Mouse (Mus musculus): Measurements from ENCODE around the gene Adamts17. TPM values are rescaled to one million over a fixed set of nuclear protein-coding genes. Genes with fewer than 3 reads are reported as not detected.

The Adamts17 gene
- polyA plus RNA-seq, 1 experiment from 2014 or later, result 3.3 TPM

- ATAC-seq, result no peak
- 83% methylated on average over 8 of the region's 8 CpGs for WGBS
- no peak overlapping the region for H3K27ac ChIP-seq (ENCODE audit: low read depth, low read length)
- H3K4me2 ChIP-seq (ENCODE audit: low read length), result no peak overlapping the region
- H3K27me3 ChIP-seq (replicated peaks; ENCODE audit: control insufficient read depth, insufficient read depth, low read length), result no peaks in the 10 kb centered on the region
- peaks cover 6% of the 10 kb centered on the region; the same call in 1 of the 2 replicates for H3K4me1 ChIP-seq (ENCODE audit: control insufficient read depth, insufficient read depth, low read depth, low read length)
- no peaks in the 10 kb centered on the region for H3K9me3 ChIP-seq (ENCODE audit: control insufficient read depth, low read length)
- no peak overlapping the region for H3K4me3 ChIP-seq (ENCODE audit: low read length)
- H3K9ac ChIP-seq (ENCODE audit: low read depth, low read length), result no peak overlapping the region
- no peaks in the 10 kb centered on the region for H3K36me3 ChIP-seq (ENCODE audit: control insufficient read depth, insufficient read depth, low read length)
Measured at GRCm38 (mm10) chr7:66954073-66954472, 114.5 kb downstream of the Adamts17 start.

- Histone ChIP-seq H3K9ac (ENCODE audit: low read depth, low read length) (no peak overlapping the region), H3K36me3 (ENCODE audit: control insufficient read depth, insufficient read depth, low read length) (no peaks in the 10 kb centered on the region), H3K4me1 (ENCODE audit: control insufficient read depth, insufficient read depth, low read depth, low read length) (peaks cover 6% of the 10 kb centered on the region; the same call in 1 of the 2 replicates), H3K27ac (ENCODE audit: low read depth, low read length) (no peak overlapping the region), H3K4me2 (ENCODE audit: low read length) (no peak overlapping the region), H3K27me3 (replicated peaks; ENCODE audit: control insufficient read depth, insufficient read depth, low read length) (no peaks in the 10 kb centered on the region), H3K4me3 (ENCODE audit: low read length) (no peak overlapping the region), H3K9me3 (ENCODE audit: control insufficient read depth, low read length) (no peaks in the 10 kb centered on the region)
- 83% methylated on average over 5 of the region's 5 CpGs for WGBS
- ATAC-seq, result no peak
Measured at GRCm38 (mm10) chr7:66954723-66955122, 115.2 kb downstream of the Adamts17 start.

DNA sequence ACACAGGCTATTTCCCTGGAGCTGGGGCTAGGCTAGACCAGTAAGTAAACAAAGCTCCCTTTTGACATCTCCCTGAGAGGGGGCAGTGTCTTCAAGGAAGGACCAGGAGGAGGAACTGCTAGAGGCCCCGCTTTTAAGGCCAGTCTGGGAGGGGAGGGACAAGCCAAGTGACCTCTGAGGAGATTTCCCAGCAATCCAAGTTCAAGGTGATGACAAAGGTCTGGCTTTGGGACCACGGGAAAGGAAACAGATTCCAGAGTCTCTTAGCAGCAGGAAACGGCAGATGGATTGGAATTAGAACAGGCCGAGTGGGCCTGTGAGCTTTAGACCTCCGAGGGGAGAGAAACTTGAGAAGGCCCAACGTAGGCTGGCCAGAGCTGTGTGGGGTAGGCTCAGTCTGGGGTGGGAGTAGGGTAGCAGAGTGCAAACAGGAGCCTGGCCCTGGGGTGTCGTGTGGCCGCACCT lies 116.0 kb downstream of the Adamts17 start:
- Histone ChIP-seq H3K4me1 (ENCODE audit: control insufficient read depth, insufficient read depth, low read depth, low read length) (peaks cover 6% of the 10 kb centered on the region; the same call in 1 of the 2 replicates), H3K4me3 (ENCODE audit: low read length) (no peak overlapping the region), H3K9ac (ENCODE audit: low read depth, low read length) (no peak overlapping the region), H3K4me2 (ENCODE audit: low read length) (no peak overlapping the region), H3K27ac (ENCODE audit: low read depth, low read length) (peak overlapping the region; percentile 31; the same call in 1 of the 2 replicates), H3K27me3 (replicated peaks; ENCODE audit: control insufficient read depth, insufficient read depth, low read length) (no peaks in the 10 kb centered on the region), H3K9me3 (ENCODE audit: control insufficient read depth, low read length) (no peaks in the 10 kb centered on the region), H3K36me3 (ENCODE audit: control insufficient read depth, insufficient read depth, low read length) (no peaks in the 10 kb centered on the region)
- 53% methylated on average over 8 of the region's 8 CpGs for WGBS
- ATAC-seq, result peak; percentile 58; the same call in 1 of the 2 replicates

- Histone ChIP-seq H3K27ac (ENCODE audit: low read depth, low read length) (peak overlapping the region; percentile 31; the same call in 1 of the 2 replicates), H3K4me3 (ENCODE audit: low read length) (no peak overlapping the region), H3K4me1 (ENCODE audit: control insufficient read depth, insufficient read depth, low read depth, low read length) (peaks cover 6% of the 10 kb centered on the region; the same call in 1 of the 2 replicates), H3K9me3 (ENCODE audit: control insufficient read depth, low read length) (no peaks in the 10 kb centered on the region), H3K36me3 (ENCODE audit: control insufficient read depth, insufficient read depth, low read length) (no peaks in the 10 kb centered on the region), H3K9ac (ENCODE audit: low read depth, low read length) (no peak overlapping the region), H3K27me3 (replicated peaks; ENCODE audit: control insufficient read depth, insufficient read depth, low read length) (no peaks in the 10 kb centered on the region), H3K4me2 (ENCODE audit: low read length) (no peak overlapping the region)
- peak; percentile 79 for ATAC-seq
- WGBS, result 54% methylated on average over 2 of the region's 2 CpGs
Measured at GRCm38 (mm10) chr7:66955978-66956377, 116.4 kb downstream of the Adamts17 start.

- Histone ChIP-seq H3K9me3 (ENCODE audit: control insufficient read depth, low read length) (no peaks in the 10 kb centered on the region), H3K4me1 (ENCODE audit: control insufficient read depth, insufficient read depth, low read depth, low read length) (peaks cover 6% of the 10 kb centered on the region; the same call in 1 of the 2 replicates), H3K36me3 (ENCODE audit: control insufficient read depth, insufficient read depth, low read length) (no peaks in the 10 kb centered on the region), H3K27ac (ENCODE audit: low read depth, low read length) (no peak overlapping the region), H3K9ac (ENCODE audit: low read depth, low read length) (no peak overlapping the region), H3K27me3 (replicated peaks; ENCODE audit: control insufficient read depth, insufficient read depth, low read length) (no peaks in the 10 kb centered on the region), H3K4me3 (ENCODE audit: low read length) (no peak overlapping the region), H3K4me2 (ENCODE audit: low read length) (no peak overlapping the region)
- no peak for ATAC-seq
- WGBS, result 89% methylated on average over 7 of the region's 7 CpGs
Measured at GRCm38 (mm10) chr7:66957764-66958163, 118.2 kb downstream of the Adamts17 start.

DNA sequence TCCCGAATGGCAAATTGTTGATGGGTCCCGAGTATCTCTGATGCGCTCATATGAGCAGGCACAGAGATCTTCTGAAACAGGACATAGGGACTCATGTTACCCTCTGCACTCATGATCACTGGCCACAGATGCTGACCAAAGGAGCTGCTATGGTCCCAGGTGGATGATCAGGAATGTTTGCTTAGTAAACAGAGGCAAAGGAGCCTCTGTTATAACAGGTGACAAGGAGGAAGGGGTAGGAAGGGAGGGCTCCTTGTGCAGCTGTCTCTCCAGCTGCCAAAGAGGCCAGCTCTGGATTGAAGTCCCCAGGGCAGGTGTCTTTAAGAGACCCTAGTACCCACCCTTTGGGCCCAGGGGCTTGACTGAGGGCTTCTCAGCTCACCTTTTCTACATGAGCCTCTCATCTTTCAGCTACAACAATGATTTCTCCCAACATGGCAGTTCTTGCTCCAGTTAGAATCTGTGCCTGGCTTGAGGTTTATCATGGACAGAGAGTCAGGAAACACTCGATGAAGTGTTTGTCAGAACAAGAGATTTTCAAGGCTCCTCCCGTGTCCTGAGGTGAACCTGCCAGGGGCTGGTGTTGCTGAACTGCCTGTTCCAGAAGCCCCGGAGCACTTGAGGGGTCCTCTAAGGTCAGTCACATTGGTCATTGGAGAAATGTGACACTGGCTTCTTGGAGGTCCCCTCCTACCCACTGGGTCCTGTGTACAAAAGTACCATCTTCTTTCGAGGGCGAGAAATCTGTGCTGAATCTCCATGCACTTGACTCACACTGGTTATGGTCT lies 120.9 kb downstream of the Adamts17 start:
- H3K4me2 ChIP-seq (ENCODE audit: low read length), result no peak overlapping the region
- 91% methylated on average over 8 of the region's 8 CpGs for WGBS
- H3K4me3 ChIP-seq (ENCODE audit: low read length), result no peak overlapping the region
- H3K9ac ChIP-seq (ENCODE audit: low read depth, low read length), result no peak overlapping the region
- H3K4me1 ChIP-seq (ENCODE audit: control insufficient read depth, insufficient read depth, low read depth, low read length), result peaks cover 6% of the 10 kb centered on the region; the same call in 1 of the 2 replicates
- no peak for ATAC-seq
- no peaks in the 10 kb centered on the region for H3K9me3 ChIP-seq (ENCODE audit: control insufficient read depth, low read length)
- no peak overlapping the region for H3K27ac ChIP-seq (ENCODE audit: low read depth, low read length)
- H3K27me3 ChIP-seq (replicated peaks; ENCODE audit: control insufficient read depth, insufficient read depth, low read length), result no peaks in the 10 kb centered on the region
- H3K36me3 ChIP-seq (ENCODE audit: control insufficient read depth, insufficient read depth, low read length), result no peaks in the 10 kb centered on the region

GRCm38 (mm10) chr7:66962736-66963135 lies 123.2 kb downstream of the Adamts17 start:
- no peak overlapping the region for H3K9ac ChIP-seq (ENCODE audit: low read depth, low read length)
- WGBS, result 86% methylated on average over 10 of the region's 10 CpGs
- no peaks in the 10 kb centered on the region for H3K36me3 ChIP-seq (ENCODE audit: control insufficient read depth, insufficient read depth, low read length)

GRCm38 (mm10) chr7:66963541-66963940 lies 124.0 kb downstream of the Adamts17 start:
- no peaks in the 10 kb centered on the region for H3K9me3 ChIP-seq (ENCODE audit: control insufficient read depth, low read length)
- 79% methylated on average over 8 of the region's 8 CpGs for WGBS
- no peak overlapping the region for H3K4me2 ChIP-seq (ENCODE audit: low read length)
- no peaks in the 10 kb centered on the region for H3K36me3 ChIP-seq (ENCODE audit: control insufficient read depth, insufficient read depth, low read length)
- no peak overlapping the region for H3K27ac ChIP-seq (ENCODE audit: low read depth, low read length)
- H3K4me1 ChIP-seq (ENCODE audit: control insufficient read depth, insufficient read depth, low read depth, low read length), result peaks cover 13% of the 10 kb centered on the region
- no peak for ATAC-seq
- no peaks in the 10 kb centered on the region for H3K27me3 ChIP-seq (replicated peaks; ENCODE audit: control insufficient read depth, insufficient read depth, low read length)
- no peak overlapping the region for H3K9ac ChIP-seq (ENCODE audit: low read depth, low read length)
- no peak overlapping the region for H3K4me3 ChIP-seq (ENCODE audit: low read length)

More at GRCm38 (mm10) chr7:66962736-66963135, 123.2 kb downstream of the Adamts17 start:
- Histone ChIP-seq H3K4me3 (ENCODE audit: low read length) (no peak overlapping the region), H3K9me3 (ENCODE audit: control insufficient read depth, low read length) (no peaks in the 10 kb centered on the region), H3K27ac (ENCODE audit: low read depth, low read length) (no peak overlapping the region), H3K4me2 (ENCODE audit: low read length) (no peak overlapping the region), H3K4me1 (ENCODE audit: control insufficient read depth, insufficient read depth, low read depth, low read length) (peaks cover 12% of the 10 kb centered on the region), H3K27me3 (replicated peaks; ENCODE audit: control insufficient read depth, insufficient read depth, low read length) (no peaks in the 10 kb centered on the region)
- no peak for ATAC-seq

GRCm38 (mm10) chr7:66966541-66967205 lies 127.1 kb downstream of the Adamts17 start:
- Histone ChIP-seq H3K9me3 (ENCODE audit: control insufficient read depth, low read length) (no peaks in the 10 kb centered on the region), H3K4me3 (ENCODE audit: low read length) (no peak overlapping the region), H3K4me2 (ENCODE audit: low read length) (no peak overlapping the region), H3K27ac (ENCODE audit: low read depth, low read length) (peak overlapping the region; percentile 64), H3K4me1 (ENCODE audit: control insufficient read depth, insufficient read depth, low read depth, low read length) (peaks cover 13% of the 10 kb centered on the region), H3K27me3 (replicated peaks; ENCODE audit: control insufficient read depth, insufficient read depth, low read length) (no peaks in the 10 kb centered on the region), H3K9ac (ENCODE audit: low read depth, low read length) (no peak overlapping the region), H3K36me3 (ENCODE audit: control insufficient read depth, insufficient read depth, low read length) (no peaks in the 10 kb centered on the region)
- WGBS, result 33% methylated on average over 6 of the region's 6 CpGs
- peak; percentile 80 for ATAC-seq
